Mouse (Mus musculus) adrenal gland, adult 8-10 months (tissue): ENCODE results near the gene Gja1. TPM values are rescaled to one million over a fixed set of nuclear protein-coding genes. Genes with fewer than 3 reads are reported as not detected.

Experiments
- DNase-seq: peaks from one replicate; pipeline ENCODE4 v3.0.0; 2022
- total RNA-seq, 4 experiments: library from RNA; stranded (reverse); gene quantifications; 2 replicates each; pipeline ENCODE4 v1.2.4; 2022

The Gja1 gene
- total RNA-seq, 4 experiments from 2014 or later = 75.2 to 356 (median 209) TPM

- DNase-seq = no peak
Measured at GRCm38 (mm10) chr10:56415894-56416570, 38.9 kb downstream of the Gja1 start.

GRCm38 (mm10) chr10:56422518-56422917 is 45.4 kb downstream of the Gja1 start:
- DNase-seq = no peak

GRCm38 (mm10) chr10:56425016-56425798 is 48.1 kb downstream of the Gja1 start:
- no peak for DNase-seq

- no peak for DNase-seq
Measured at GRCm38 (mm10) chr10:56426369-56426768, 49.2 kb downstream of the Gja1 start.

GRCm38 (mm10) chr10:56427382-56427781 is 50.3 kb downstream of the Gja1 start:
- no peak for DNase-seq

- no peak for DNase-seq
Measured at GRCm38 (mm10) chr10:56427827-56428226, 50.7 kb downstream of the Gja1 start.

GRCm38 (mm10) chr10:56429011-56429410 is 51.9 kb downstream of the Gja1 start:
- no peak for DNase-seq

- DNase-seq = no peak
Measured at GRCm38 (mm10) chr10:56431600-56432389, 54.7 kb downstream of the Gja1 start.

- DNase-seq = no peak
Measured at GRCm38 (mm10) chr10:56432390-56432709, 55.2 kb downstream of the Gja1 start.

- peak; percentile 62 for DNase-seq
Measured at GRCm38 (mm10) chr10:56437290-56437689, 60.2 kb downstream of the Gja1 start.

GRCm38 (mm10) chr10:56439638-56440037 is 62.5 kb downstream of the Gja1 start:
- DNase-seq = no peak

- no peak for DNase-seq
Measured at GRCm38 (mm10) chr10:56444457-56444856, 67.3 kb downstream of the Gja1 start.

GRCm38 (mm10) chr10:56449030-56449429 is 71.9 kb downstream of the Gja1 start:
- DNase-seq = no peak

Other genes with a start within 250 kb of the Gja1 start
- 10 to 100 TPM in 2 of 4 experiments, 1 to 10 TPM in 2; 6.9 to 10.9 (median 9.6) TPM for gene Tbc1d32, start 148.6 kb upstream of the Gja1 start, total RNA-seq